Mouse (Mus musculus) retina, postnatal 7 days (tissue): Measurements from ENCODE around the gene Kif4.
A peak's percentile ranks its signal among the peaks of the same experiment; 100 is the strongest.

ENCODE experiments used
- DNase-seq: peaks from one replicate; pipeline ENCODE4 v3.0.0-alpha.2; 2012; ENCODE audit warnings: low read depth, low spot score

Gene Kif4

GRCm38 (mm10) chrX:100730266-100730665 lies 104.7 kb downstream of the Kif4 start:
- no peak for DNase-seq

GRCm38 (mm10) chrX:100734359-100734758 lies 108.8 kb downstream of the Kif4 start:
- no peak for DNase-seq

- DNase-seq, result peak; percentile 37
These were observed 113.4 kb downstream of the Kif4 start for GRCm38 (mm10) chrX:100738918-100739317.

GRCm38 (mm10) chrX:100739443-100739842 lies 113.9 kb downstream of the Kif4 start:
- DNase-seq, result no peak

GRCm38 (mm10) chrX:100740785-100741184 lies 115.2 kb downstream of the Kif4 start:
- no peak for DNase-seq

GRCm38 (mm10) chrX:100741940-100742339 lies 116.4 kb downstream of the Kif4 start:
- DNase-seq, result peak; percentile 30

- DNase-seq, result no peak
These were observed 140.3 kb downstream of the Kif4 start for GRCm38 (mm10) chrX:100765855-100766254.

GRCm38 (mm10) chrX:100767181-100767884 lies 141.8 kb downstream of the Kif4 start, which contains the start of gene Dlg3:
Gene Dlg3, plus strand, starts transcription at chrX:100767722.
- peak; percentile 35 for DNase-seq

- DNase-seq, result no peak
These were observed 142.5 kb downstream of the Kif4 start for GRCm38 (mm10) chrX:100767885-100768626.

GRCm38 (mm10) chrX:100769281-100769680 lies 143.7 kb downstream of the Kif4 start:
- no peak for DNase-seq

- peak; percentile 24 for DNase-seq
These were observed 148.8 kb downstream of the Kif4 start for GRCm38 (mm10) chrX:100774341-100774811.

- no peak for DNase-seq
These were observed 149.9 kb downstream of the Kif4 start for GRCm38 (mm10) chrX:100775405-100775804.

- peak; percentile 30 for DNase-seq
These were observed 151.0 kb downstream of the Kif4 start for GRCm38 (mm10) chrX:100776494-100776893.
